Mouse (Mus musculus): ENCODE measurements at regions not wholly inside any gene's neighbourhood (a gene's known extent, or its start where the extent isn't known, plus 50 kb on each side); places are given as distances from the start of the nearest gene placed in this dataset.

- Histone ChIP-seq H3K27me3 (replicated peaks) (no peaks in the 10 kb centered on the region), H3K4me1 (no peaks in the 10 kb centered on the region), H3K4me3 (no peak overlapping the region), H3K4me2 (replicated peaks) (no peak overlapping the region), H3K27ac (no peak overlapping the region), H3K36me3 (no peaks in the 10 kb centered on the region), H3K9ac (no peak overlapping the region), H3K9me3 (no peaks in the 10 kb centered on the region)
- 60% methylated on average over 1 of the region's 1 CpGs for WGBS
- ATAC-seq (ENCODE audit: low FRiP score, low read depth), result no peak
Observed at GRCm38 (mm10) chr4:25488479-25489069, 207.0 kb upstream of the Ufl1 start.

GRCm38 (mm10) chr4:25483621-25483933, 202.0 kb upstream of the Ufl1 start:
- 4% methylated on average over 1 of the region's 1 CpGs for WGBS
- no peak overlapping the region for H3K4me2 ChIP-seq (replicated peaks)
- no peak for ATAC-seq (ENCODE audit: low FRiP score, low read depth)
- no peak overlapping the region for H3K27ac ChIP-seq
- no peak overlapping the region for H3K4me3 ChIP-seq
- no peaks in the 10 kb centered on the region for H3K27me3 ChIP-seq (replicated peaks)
- no peaks in the 10 kb centered on the region for H3K36me3 ChIP-seq
- H3K9ac ChIP-seq, result no peak overlapping the region
- H3K4me1 ChIP-seq, result no peaks in the 10 kb centered on the region
- no peaks in the 10 kb centered on the region for H3K9me3 ChIP-seq

- Histone ChIP-seq H3K27ac (no peak overlapping the region), H3K27me3 (replicated peaks) (no peaks in the 10 kb centered on the region), H3K4me2 (replicated peaks) (no peak overlapping the region), H3K36me3 (no peaks in the 10 kb centered on the region), H3K4me3 (no peak overlapping the region), H3K9ac (no peak overlapping the region), H3K4me1 (no peaks in the 10 kb centered on the region), H3K9me3 (no peaks in the 10 kb centered on the region)
- 36% methylated on average over 6 of the region's 6 CpGs for WGBS
- ATAC-seq (ENCODE audit: low FRiP score, low read depth), result no peak
Observed at GRCm38 (mm10) chr4:25482933-25483620, 201.5 kb upstream of the Ufl1 start.

- ATAC-seq (ENCODE audit: low FRiP score, low read depth), result no peak
- Histone ChIP-seq H3K9me3 (no peaks in the 10 kb centered on the region), H3K36me3 (no peaks in the 10 kb centered on the region), H3K27ac (no peak overlapping the region), H3K4me1 (no peaks in the 10 kb centered on the region), H3K9ac (no peak overlapping the region), H3K27me3 (replicated peaks) (no peaks in the 10 kb centered on the region), H3K4me2 (replicated peaks) (no peak overlapping the region), H3K4me3 (no peak overlapping the region)
Observed at GRCm38 (mm10) chr4:25473026-25473425, 191.4 kb upstream of the Ufl1 start.

GRCm38 (mm10) chr4:25466490-25466889, 184.9 kb upstream of the Ufl1 start:
- H3K9me3 ChIP-seq, result no peaks in the 10 kb centered on the region
- H3K4me1 ChIP-seq, result no peaks in the 10 kb centered on the region
- H3K4me3 ChIP-seq, result no peak overlapping the region
- WGBS, result 91% methylated on average over 3 of the region's 3 CpGs
- H3K27ac ChIP-seq, result no peak overlapping the region
- no peak overlapping the region for H3K9ac ChIP-seq
- no peaks in the 10 kb centered on the region for H3K27me3 ChIP-seq (replicated peaks)
- no peak for ATAC-seq (ENCODE audit: low FRiP score, low read depth)
- H3K4me2 ChIP-seq (replicated peaks), result no peak overlapping the region
- no peaks in the 10 kb centered on the region for H3K36me3 ChIP-seq

- Histone ChIP-seq H3K4me2 (replicated peaks) (no peak overlapping the region), H3K9me3 (no peaks in the 10 kb centered on the region), H3K9ac (no peak overlapping the region), H3K4me3 (no peak overlapping the region), H3K36me3 (no peaks in the 10 kb centered on the region), H3K27me3 (replicated peaks) (no peaks in the 10 kb centered on the region), H3K27ac (no peak overlapping the region), H3K4me1 (no peaks in the 10 kb centered on the region)
- no peak for ATAC-seq (ENCODE audit: low FRiP score, low read depth)
- 78% methylated on average over 1 of the region's 1 CpGs for WGBS
Observed at GRCm38 (mm10) chr4:25464792-25465590, 183.4 kb upstream of the Ufl1 start.

GRCm38 (mm10) chr4:25464069-25464468, 182.4 kb upstream of the Ufl1 start:
- 87% methylated on average over 1 of the region's 1 CpGs for WGBS

GRCm38 (mm10) chr4:25460127-25460526, 178.5 kb upstream of the Ufl1 start:
- no peak for ATAC-seq (ENCODE audit: low FRiP score, low read depth)
- 88% methylated on average over 1 of the region's 1 CpGs for WGBS
- H3K4me1 ChIP-seq, result no peaks in the 10 kb centered on the region
- H3K9me3 ChIP-seq, result no peaks in the 10 kb centered on the region
- H3K4me2 ChIP-seq (replicated peaks), result no peak overlapping the region
- H3K27ac ChIP-seq, result no peak overlapping the region
- no peaks in the 10 kb centered on the region for H3K27me3 ChIP-seq (replicated peaks)
- no peak overlapping the region for H3K9ac ChIP-seq
- H3K36me3 ChIP-seq, result no peaks in the 10 kb centered on the region
- H3K4me3 ChIP-seq, result no peak overlapping the region

More at GRCm38 (mm10) chr4:25464069-25464468, 182.4 kb upstream of the Ufl1 start:
- Histone ChIP-seq H3K4me1 (no peaks in the 10 kb centered on the region), H3K27ac (no peak overlapping the region), H3K36me3 (no peaks in the 10 kb centered on the region), H3K4me3 (no peak overlapping the region), H3K27me3 (replicated peaks) (no peaks in the 10 kb centered on the region), H3K9ac (no peak overlapping the region), H3K4me2 (replicated peaks) (no peak overlapping the region), H3K9me3 (no peaks in the 10 kb centered on the region)
- ATAC-seq (ENCODE audit: low FRiP score, low read depth), result no peak

- Histone ChIP-seq H3K9ac (no peak overlapping the region), H3K27me3 (replicated peaks) (no peaks in the 10 kb centered on the region), H3K36me3 (no peaks in the 10 kb centered on the region), H3K4me1 (no peaks in the 10 kb centered on the region), H3K4me2 (replicated peaks) (no peak overlapping the region), H3K9me3 (no peaks in the 10 kb centered on the region), H3K4me3 (no peak overlapping the region), H3K27ac (no peak overlapping the region)
- no peak for ATAC-seq (ENCODE audit: low FRiP score, low read depth)
- WGBS, result 73% methylated on average over 3 of the region's 3 CpGs
Observed at GRCm38 (mm10) chr4:25454752-25455151, 173.1 kb upstream of the Ufl1 start.

GRCm38 (mm10) chr4:25453127-25453806, 171.6 kb upstream of the Ufl1 start:
- Histone ChIP-seq H3K36me3 (no peaks in the 10 kb centered on the region), H3K4me3 (no peak overlapping the region), H3K9ac (no peak overlapping the region), H3K27me3 (replicated peaks) (no peaks in the 10 kb centered on the region), H3K4me2 (replicated peaks) (no peak overlapping the region), H3K4me1 (no peaks in the 10 kb centered on the region), H3K27ac (no peak overlapping the region), H3K9me3 (no peaks in the 10 kb centered on the region)
- no peak for ATAC-seq (ENCODE audit: low FRiP score, low read depth)
- WGBS, result 95% methylated on average over 6 of the region's 6 CpGs

- Histone ChIP-seq H3K9me3 (no peaks in the 10 kb centered on the region), H3K4me2 (replicated peaks) (no peak overlapping the region), H3K36me3 (no peaks in the 10 kb centered on the region), H3K27ac (no peak overlapping the region), H3K9ac (no peak overlapping the region), H3K27me3 (replicated peaks) (no peaks in the 10 kb centered on the region), H3K4me1 (no peaks in the 10 kb centered on the region), H3K4me3 (no peak overlapping the region)
- WGBS, result 83% methylated on average over 6 of the region's 6 CpGs
- ATAC-seq (ENCODE audit: low FRiP score, low read depth), result no peak
Observed at GRCm38 (mm10) chr4:25451865-25452264, 170.2 kb upstream of the Ufl1 start.

- no peak for ATAC-seq (ENCODE audit: low FRiP score, low read depth)
- Histone ChIP-seq H3K9me3 (no peaks in the 10 kb centered on the region), H3K36me3 (no peaks in the 10 kb centered on the region)
Observed at GRCm38 (mm10) chr4:25432203-25432602, 150.6 kb upstream of the Ufl1 start.

More at GRCm38 (mm10) chr4:25432203-25432602, 150.6 kb upstream of the Ufl1 start:
- H3K27me3 ChIP-seq (replicated peaks), result no peaks in the 10 kb centered on the region
- no peak overlapping the region for H3K4me3 ChIP-seq
- H3K27ac ChIP-seq, result no peak overlapping the region
- H3K4me1 ChIP-seq, result no peaks in the 10 kb centered on the region
- no peak overlapping the region for H3K4me2 ChIP-seq (replicated peaks)
- WGBS, result 91% methylated on average over 8 of the region's 8 CpGs
- no peak overlapping the region for H3K9ac ChIP-seq
